Mouse (Mus musculus) forebrain, postnatal 0 days (tissue): ENCODE results near the gene Ksr1. TPM values are rescaled to one million over a fixed set of nuclear protein-coding genes. Genes with fewer than 3 reads are reported as not detected.

ENCODE experiments used
- ATAC-seq: fragments of 200-750 bp; cut with Nextera tagmentation; 2 replicates; pipeline ENCODE4 v1.8.0; 2017; ENCODE audit warnings: mild to moderate bottlenecking, moderate library complexity
- DNase-seq: peaks from one replicate; pipeline ENCODE4 v3.0.0-alpha.2; 2015
- H3K27ac ChIP-seq: fragments of 300-500 bp; sonication (generic); 2 replicates; pipeline ENCODE4 v1.5.1; 2014; ENCODE audit warnings: low read depth, mild to moderate bottlenecking, antibody characterized with exemption, low read length, moderate library complexity, mixed read lengths
- H3K27me3 ChIP-seq: fragments of 300-500 bp; sonication (generic); 2 replicates; pipeline ENCODE4 v1.6.1; 2014; ENCODE audit warnings: mild to moderate bottlenecking, low read length, mixed read lengths; ENCODE audit not compliant: insufficient read depth
- H3K36me3 ChIP-seq: fragments of 300-500 bp; sonication (generic); 2 replicates; pipeline ENCODE4 v1.6.1; 2014; ENCODE audit warnings: mild to moderate bottlenecking, moderate library complexity; ENCODE audit not compliant: insufficient read depth
- H3K4me1 ChIP-seq: fragments of 300-500 bp; sonication (generic); 2 replicates; pipeline ENCODE4 v1.6.1; 2014; ENCODE audit warnings: antibody characterized with exemption; ENCODE audit not compliant: insufficient read depth
- H3K4me2 ChIP-seq: fragments of 300-500 bp; sonication (generic); 2 replicates; pipeline ENCODE4 v1.6.1; 2014; ENCODE audit warnings: low read depth, mild to moderate bottlenecking, moderate library complexity
- H3K4me3 ChIP-seq: fragments of 300-500 bp; sonication (generic); 2 replicates; pipeline ENCODE4 v1.5.1; 2014; ENCODE audit warnings: low read depth, low read length, mixed read lengths
- H3K9ac ChIP-seq: fragments of 300-500 bp; sonication (generic); 2 replicates; pipeline ENCODE4 v1.6.1; 2014; ENCODE audit warnings: mild to moderate bottlenecking
- H3K9me3 ChIP-seq: fragments of 300-500 bp; sonication (generic); 2 replicates; pipeline ENCODE4 v1.6.1; 2016; ENCODE audit warnings: low read length
- CTCF ChIP-seq: sonication (generic); IDR thresholded peaks from 2 replicates; pipeline ENCODE4 v1.5.1; 2016; ENCODE audit warnings: antibody characterized with exemption, control low read depth, low read depth
- WGBS: fragments of 180-500 bp; shearing (Covaris S2); extraction: QIAGEN DNeasy Blood & Tissue Kit; methylation state at CpG from one replicate; pipeline ENCODE4 v1.1.7; 2014; 5-methylcytosine and 5-hydroxymethylcytosine counted together
- polyA plus RNA-seq: library from polyadenylated mRNA; unstranded; fragments of >200 nt; fragmentation: Nextera tagmentation; extraction: Ambion mirVana; gene quantifications from 2 replicates; pipeline ENCODE4 v1.2.1, GENCODE M21; 2015
- total RNA-seq: library from RNA; depleted of rRNA; stranded (reverse); fragments of >200 nt; gene quantifications from 2 replicates; pipeline ENCODE4 v1.2.3, GENCODE M21; 2014

Gene Ksr1
- total and polyA plus RNA-seq, 2 experiments from 2014 or later: 2.7 to 33.2 TPM

DNA sequence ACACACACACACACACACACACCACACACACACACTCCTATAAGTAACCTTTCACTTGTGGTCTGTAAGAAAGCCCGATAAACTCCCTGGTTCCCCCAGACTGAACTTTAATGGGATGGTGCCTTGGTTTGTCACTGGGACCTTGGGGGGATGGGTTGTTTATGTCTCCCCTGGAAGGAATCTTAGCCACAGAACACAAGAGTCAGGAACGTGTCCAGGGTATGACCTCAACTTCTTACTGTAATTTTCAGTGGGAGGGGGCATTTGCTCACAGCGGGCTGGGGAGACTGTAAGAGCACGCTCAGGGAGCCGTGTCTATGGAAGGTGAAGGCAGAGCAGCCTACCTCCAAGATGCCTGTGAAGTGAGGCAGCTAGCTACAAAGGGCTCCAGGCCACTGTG, 49.5 kb downstream of the Ksr1 start:
- Histone ChIP-seq H3K27ac (no peak overlapping the region), H3K9me3 (no peaks in the 10 kb centered on the region), H3K9ac (no peak overlapping the region), H3K4me3 (no peak overlapping the region), H3K27me3 (no peaks in the 10 kb centered on the region), H3K36me3 (no peaks in the 10 kb centered on the region), H3K4me1 (peaks cover 6% of the 10 kb centered on the region; the same call in 1 of the 2 replicates), H3K4me2 (no peak overlapping the region)
- DNase-seq (no peak), ATAC-seq (no peak)
- TF ChIP-seq CTCF: no peak
- WGBS: 82% methylated on average over 5 of the region's 5 CpGs

DNA sequence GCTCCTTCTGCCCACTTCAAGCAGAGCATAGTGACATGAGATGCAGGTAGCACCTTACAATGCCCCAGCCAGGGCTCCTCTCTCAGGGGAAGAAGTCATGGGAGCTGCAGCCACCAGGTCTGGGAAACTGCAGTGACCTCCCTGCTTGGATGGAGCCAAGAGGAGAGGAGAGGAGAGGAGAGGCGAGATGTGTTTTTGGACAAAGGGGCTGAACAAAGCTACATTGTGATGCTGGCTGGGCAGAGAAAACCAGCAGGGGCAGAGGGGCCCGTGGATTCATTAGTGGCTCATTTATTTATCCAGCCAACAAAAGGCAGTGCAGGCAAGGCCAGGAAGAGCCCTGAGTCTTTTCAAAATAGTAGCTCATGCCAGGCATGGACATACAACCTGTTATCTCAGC, 50.5 kb downstream of the Ksr1 start:
- Histone ChIP-seq H3K4me2 (no peak overlapping the region), H3K27me3 (no peaks in the 10 kb centered on the region), H3K9me3 (no peaks in the 10 kb centered on the region), H3K4me1 (peaks cover 6% of the 10 kb centered on the region; the same call in 1 of the 2 replicates), H3K36me3 (no peaks in the 10 kb centered on the region), H3K9ac (0 out of 2 replicates have a peak overlapping the region, but pooled peaks have one; percentile 19), H3K4me3 (no peak overlapping the region), H3K27ac (peak overlapping the region; percentile 69)
- ATAC-seq (peak; percentile 51), DNase-seq (no peak)
- TF ChIP-seq CTCF: no peak
- 3% methylated on average over 2 of the region's 2 CpGs for WGBS

GRCm38 (mm10) chr11:79094727-79095126, 51.5 kb downstream of the Ksr1 start:
- Histone ChIP-seq H3K9me3 (no peaks in the 10 kb centered on the region), H3K4me2 (no peak overlapping the region), H3K36me3 (no peaks in the 10 kb centered on the region), H3K9ac (no peak overlapping the region), H3K4me3 (no peak overlapping the region), H3K4me1 (peaks cover 7% of the 10 kb centered on the region), H3K27ac (peak overlapping the region; percentile 69), H3K27me3 (no peaks in the 10 kb centered on the region)
- TF ChIP-seq CTCF: no peak
- DNase-seq: peak; percentile 52
- ATAC-seq: peak; percentile 45
- WGBS: 32% methylated on average over 5 of the region's 5 CpGs

- no peak for TF ChIP-seq CTCF
- DNase-seq (no peak), ATAC-seq (no peak)
- H3K27me3 ChIP-seq: no peaks in the 10 kb centered on the region
- no peaks in the 10 kb centered on the region for H3K36me3 ChIP-seq
- H3K9me3 ChIP-seq: no peaks in the 10 kb centered on the region
- no peak overlapping the region for H3K4me3 ChIP-seq
- peak overlapping the region; percentile 69; the same call in 1 of the 2 replicates for H3K27ac ChIP-seq
- no peak overlapping the region for H3K9ac ChIP-seq
- no peak overlapping the region for H3K4me2 ChIP-seq
- H3K4me1 ChIP-seq: peaks cover 11% of the 10 kb centered on the region
- 83% methylated on average over 10 of the region's 10 CpGs for WGBS
These were observed 52.1 kb downstream of the Ksr1 start for GRCm38 (mm10) chr11:79093986-79094695.

DNA sequence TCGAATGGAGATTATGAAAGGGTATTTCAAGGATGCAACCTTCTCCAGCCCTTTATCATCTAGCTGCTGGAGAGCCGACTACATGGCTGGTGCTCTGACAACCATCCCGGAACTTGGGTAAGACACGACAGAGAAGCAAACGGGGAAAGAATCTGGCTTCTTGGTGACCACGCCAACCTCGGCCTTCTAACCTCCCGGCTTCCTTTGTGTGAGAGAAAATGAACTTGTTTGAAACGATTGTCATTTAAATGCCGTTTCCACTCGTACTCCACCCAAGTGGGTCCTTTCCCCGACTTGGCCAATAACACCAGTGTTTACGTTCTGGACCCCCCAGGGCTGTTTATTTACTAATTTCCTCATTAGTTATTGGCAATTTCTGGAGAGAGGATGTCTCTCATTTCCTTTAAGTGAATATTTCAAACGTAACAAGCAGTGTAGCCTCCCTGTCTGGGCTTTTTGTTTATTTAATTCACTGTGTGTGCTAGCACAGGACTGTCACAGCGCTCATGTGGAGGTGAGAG, 52.8 kb downstream of the Ksr1 start:
- no peak overlapping the region for H3K4me2 ChIP-seq
- no peaks in the 10 kb centered on the region for H3K27me3 ChIP-seq
- ATAC-seq: no peak
- WGBS: 45% methylated on average over 15 of the region's 15 CpGs
- TF ChIP-seq CTCF: no peak
- H3K4me3 ChIP-seq: no peak overlapping the region
- no peak overlapping the region for H3K9ac ChIP-seq
- no peak overlapping the region for H3K27ac ChIP-seq
- no peaks in the 10 kb centered on the region for H3K36me3 ChIP-seq
- no peak for DNase-seq
- H3K4me1 ChIP-seq: peaks cover 11% of the 10 kb centered on the region
- H3K9me3 ChIP-seq: no peaks in the 10 kb centered on the region

GRCm38 (mm10) chr11:79092802-79093201, 53.4 kb downstream of the Ksr1 start:
- Histone ChIP-seq H3K9ac (no peak overlapping the region), H3K27ac (no peak overlapping the region), H3K4me3 (no peak overlapping the region), H3K4me1 (peaks cover 11% of the 10 kb centered on the region), H3K36me3 (no peaks in the 10 kb centered on the region), H3K9me3 (no peaks in the 10 kb centered on the region), H3K4me2 (no peak overlapping the region), H3K27me3 (no peaks in the 10 kb centered on the region)
- no peak for TF ChIP-seq CTCF
- DNase-seq: no peak
- 83% methylated on average over 7 of the region's 7 CpGs for WGBS
- no peak for ATAC-seq

GRCm38 (mm10) chr11:79092245-79092644, 54.0 kb downstream of the Ksr1 start:
- Histone ChIP-seq H3K27ac (no peak overlapping the region), H3K4me2 (no peak overlapping the region), H3K4me3 (no peak overlapping the region), H3K27me3 (no peaks in the 10 kb centered on the region), H3K9ac (no peak overlapping the region), H3K4me1 (peaks cover 11% of the 10 kb centered on the region), H3K9me3 (no peaks in the 10 kb centered on the region), H3K36me3 (no peaks in the 10 kb centered on the region)
- no peak for TF ChIP-seq CTCF
- 94% methylated on average over 6 of the region's 6 CpGs for WGBS
- DNase-seq (no peak), ATAC-seq (no peak)
